Mouse (Mus musculus): ENCODE data around the gene Fbxo41.
A peak's percentile ranks its signal among the peaks of the same experiment; 100 is the strongest.

Fbxo41 gene

DNA sequence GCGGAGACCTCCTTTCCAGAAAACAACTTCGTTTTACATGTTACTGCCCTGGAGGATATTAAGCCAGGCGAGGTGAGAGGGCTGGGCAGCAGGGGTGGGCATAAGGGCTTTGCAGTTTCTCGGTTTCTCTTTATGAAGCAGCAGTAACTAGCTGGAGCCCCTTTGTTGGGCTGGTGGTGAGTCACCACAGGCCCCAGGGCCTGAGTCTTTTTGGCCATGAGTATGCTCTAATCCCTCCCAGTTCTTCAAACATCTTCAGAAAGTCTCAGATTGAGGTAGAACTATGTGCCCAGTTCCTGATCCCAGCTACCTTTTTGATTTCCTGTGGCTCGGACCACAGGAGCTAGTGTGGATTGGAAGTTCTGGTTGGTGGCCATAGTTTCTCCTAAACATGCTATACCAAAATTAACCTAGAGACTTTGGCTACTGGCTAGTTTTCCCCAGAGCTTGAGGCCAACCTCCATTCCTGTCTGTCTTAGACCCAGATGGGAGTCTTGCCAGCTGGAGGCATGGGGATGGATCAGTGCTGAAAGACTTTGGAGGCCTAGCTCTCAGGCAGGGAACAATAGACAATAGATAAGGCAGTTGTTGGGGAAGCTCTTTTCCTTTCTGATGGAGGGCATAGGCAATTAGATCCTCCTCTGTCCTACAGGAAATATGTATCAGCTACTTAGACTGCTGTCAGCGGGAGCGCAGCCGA is 58.4 kb downstream of the Fbxo41 start:
- DNase-seq = no peak

DNA sequence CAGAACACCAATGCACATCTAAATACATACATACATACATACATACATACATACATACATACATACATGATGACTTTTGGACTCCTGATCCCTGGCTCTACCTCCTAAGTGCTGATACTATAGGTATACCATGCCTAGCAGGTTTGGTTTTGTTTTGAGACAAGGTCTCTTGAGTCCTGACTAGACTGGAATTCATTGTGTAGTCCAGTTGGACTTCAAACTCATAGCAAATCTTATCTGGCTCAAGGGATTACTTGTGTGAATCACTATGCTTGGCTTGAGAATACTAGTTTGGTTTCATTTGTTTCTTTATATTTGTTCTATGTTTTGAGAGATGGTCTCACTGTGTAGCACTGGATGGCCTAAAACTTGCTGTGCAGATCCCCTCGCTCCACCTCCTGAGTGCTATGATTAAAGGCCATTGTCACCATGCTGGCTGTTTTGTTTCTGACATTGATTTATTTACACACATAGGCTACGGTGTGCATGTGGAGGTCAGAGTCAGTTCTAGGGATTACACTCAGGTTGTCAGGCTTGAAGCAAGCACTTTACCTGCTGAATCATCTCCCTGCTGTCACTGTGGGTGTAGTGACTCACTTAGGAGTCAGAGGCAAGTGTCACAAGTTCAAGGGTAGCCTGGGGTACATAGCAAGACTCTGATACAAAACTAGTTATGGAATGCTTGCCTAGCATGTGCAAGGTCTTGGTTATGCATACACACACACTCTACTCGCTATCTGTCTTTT is 59.1 kb downstream of the Fbxo41 start:
- no peak for DNase-seq

DNA sequence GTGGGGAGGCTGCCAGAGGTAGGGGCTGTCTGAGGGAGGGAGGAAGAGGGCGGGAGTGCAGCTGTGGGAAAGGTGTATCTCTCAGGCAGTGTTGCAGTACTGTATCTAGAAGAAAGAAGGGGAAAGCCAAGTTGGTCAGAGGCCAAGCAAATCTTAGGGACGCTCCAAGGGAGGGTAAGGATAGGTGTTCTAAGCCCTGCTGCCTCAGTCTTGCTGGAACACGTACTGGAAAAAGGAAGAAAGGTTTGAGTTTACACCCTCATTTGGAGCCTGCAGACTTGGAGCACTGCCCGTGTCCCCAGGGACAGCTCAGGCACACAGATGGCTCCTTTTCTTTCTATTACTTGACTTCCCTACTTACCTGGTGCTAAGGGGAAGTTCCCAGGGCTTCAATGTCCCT is 61.7 kb downstream of the Fbxo41 start:
- DNase-seq = no peak

DNA sequence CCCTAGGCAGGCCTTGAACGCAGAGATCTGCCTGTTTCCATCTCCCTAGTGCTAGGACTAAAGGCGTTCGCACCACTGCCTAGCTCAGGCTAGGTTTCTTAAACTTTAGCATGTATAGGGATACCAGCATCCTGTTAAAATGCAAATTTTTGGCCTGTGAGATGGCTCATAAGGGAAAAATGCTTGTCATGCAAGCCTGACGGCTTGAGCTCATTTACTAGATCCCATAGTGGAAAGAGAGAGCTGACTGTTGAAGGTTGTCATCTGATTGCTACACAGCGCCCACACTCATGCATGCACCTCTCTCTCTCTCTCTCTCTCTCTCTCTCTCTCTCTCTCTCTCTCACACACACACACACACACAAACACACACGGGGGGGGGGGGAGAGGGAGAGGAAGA is 66.2 kb downstream of the Fbxo41 start:
- no peak for DNase-seq

DNA sequence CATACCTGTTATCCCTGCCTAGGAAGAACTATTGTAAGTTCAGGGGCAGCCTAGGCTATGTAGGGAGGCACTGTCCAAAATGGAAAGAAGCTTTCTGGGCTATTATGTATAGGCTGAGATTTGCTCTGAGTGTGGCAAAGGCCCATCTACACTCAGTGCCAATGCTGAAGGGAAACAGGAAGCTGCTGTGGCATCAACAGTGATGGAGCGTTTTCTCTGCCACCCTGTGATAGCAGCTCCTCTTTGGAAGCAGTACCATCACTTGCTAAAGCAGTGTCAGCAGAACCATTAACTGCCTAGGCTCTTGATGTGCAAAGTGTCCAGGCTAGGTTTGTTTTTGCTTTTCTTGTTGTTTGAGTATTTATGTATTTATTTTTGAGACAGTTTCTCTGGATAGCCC is 66.6 kb downstream of the Fbxo41 start:
- no peak for DNase-seq

DNA sequence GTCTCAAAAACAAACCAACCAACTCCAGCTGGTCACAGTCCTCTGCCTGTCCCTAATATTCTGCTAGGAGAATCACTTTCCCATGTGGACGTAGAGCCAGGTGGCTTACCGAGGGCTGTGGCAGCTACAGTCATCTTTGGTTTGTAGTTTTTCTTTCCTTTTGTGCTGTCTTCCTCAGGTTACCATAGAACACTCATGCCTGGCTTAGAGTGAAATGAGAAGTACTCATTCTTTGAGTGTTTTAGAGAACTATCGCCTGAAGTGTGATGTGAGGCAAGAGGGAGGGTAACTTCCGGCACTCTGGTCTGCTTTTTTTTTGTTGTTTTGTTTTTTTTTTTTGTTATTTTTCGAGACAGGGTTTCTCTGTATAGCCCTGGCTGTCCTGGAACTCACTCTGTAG is 68.9 kb downstream of the Fbxo41 start:
- DNase-seq = no peak

DNA sequence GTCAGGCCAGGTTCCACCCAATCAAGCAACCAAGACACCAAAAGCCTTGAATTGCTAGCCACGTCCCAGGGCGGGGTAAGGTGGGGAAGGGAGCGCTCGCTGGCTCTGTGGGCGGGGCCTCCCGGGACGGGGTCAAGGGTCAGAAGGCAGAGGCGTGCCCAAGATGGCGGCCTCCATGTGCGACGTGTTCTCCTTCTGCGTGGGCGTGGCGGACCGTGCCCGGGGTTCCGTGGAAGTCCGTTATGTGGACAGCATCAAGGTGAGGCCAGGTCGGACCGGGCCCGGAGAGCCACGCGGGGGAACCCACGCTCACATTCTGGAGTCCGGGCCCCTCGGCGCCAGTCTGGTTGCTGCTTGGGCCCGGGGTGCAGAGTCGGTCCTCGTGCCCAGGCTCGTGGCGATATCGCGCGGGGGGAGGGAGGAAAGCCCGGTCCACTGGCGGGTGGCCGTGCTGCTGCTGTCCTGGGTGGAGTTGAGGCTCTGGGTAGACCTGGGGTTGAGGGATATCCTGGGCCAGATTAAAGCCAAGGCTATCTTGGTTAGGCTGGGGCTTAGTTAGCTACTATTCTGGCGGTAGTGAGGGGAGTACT is 70.9 kb downstream of the Fbxo41 start, which contains the start of gene Smyd5:
TSS of gene Smyd5 (plus strand) at position 148 of the 590 bp plus-strand sequence.
- peak; percentile 77 to 87 for DNase-seq

DNA sequence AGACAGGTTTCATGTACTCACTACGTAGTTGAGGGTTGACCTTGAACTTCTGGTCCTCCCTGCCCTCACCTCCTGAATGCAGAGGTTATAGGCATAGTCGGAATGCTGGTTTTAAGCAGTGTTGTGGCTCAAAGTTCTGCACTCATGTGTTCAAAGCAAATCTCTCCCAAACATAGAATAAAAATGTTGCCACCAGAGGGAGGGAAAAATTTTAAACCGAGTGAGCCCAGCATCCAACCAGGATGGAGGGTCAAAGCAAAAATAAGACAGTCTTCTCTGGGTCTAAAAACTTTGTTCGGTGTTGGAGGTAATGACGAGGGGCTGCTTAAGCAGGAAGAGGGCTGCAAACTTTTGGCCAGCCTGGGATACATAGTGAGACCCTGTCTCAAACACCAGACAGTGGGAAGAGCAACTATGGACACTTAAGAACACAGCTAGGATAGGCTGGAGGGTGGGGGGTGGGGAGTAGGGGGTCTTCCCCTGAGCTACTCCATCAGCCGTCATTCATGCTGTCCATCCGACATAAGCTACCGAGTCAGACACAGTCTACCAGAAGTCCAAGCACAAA is 71.4 kb downstream of the Fbxo41 start:
- DNase-seq = no peak

DNA sequence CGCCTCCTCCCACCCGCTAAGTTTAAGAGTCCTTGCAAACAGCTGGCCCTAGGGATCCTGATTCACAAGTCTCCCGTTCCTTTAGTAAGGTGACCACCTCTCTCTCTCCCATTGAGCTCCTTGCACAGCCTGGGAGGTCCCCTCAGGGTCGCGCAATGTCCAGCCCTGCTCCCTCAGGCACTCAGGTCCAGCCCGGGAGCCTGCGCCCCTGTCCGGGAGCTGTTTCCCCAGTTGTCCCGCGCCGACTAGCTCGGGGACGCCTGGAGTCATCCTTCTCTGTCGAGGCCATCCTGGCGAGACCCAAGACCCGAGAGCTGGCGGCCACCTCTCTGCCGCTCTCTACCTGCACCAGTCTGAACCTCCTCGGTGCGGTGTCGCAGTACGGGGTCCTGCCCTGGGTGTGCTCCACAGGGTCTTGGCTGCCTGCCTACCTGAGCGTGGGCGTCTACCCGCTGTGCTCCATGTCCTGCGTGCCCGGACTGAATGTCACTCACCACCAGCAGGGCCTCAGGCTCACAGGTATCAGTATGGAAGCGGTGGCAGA is 78.9 kb downstream of the Fbxo41 start, which contains the start of gene Noto:
TSS of gene Noto (plus strand) at position 51 of the 544 bp plus-strand sequence.
- DNase-seq = no peak

Data from cerebellum, postnatal 14 days (tissue).